Mouse (Mus musculus) urinary bladder, postnatal 4 days (tissue): ENCODE measurements around the gene Hbb-bh1.
"Not testable (repeated sequence)": the region's sequence is repeated elsewhere in the genome, so short reads cannot be mapped to it uniquely, and the experiment has no call there.

Experiments used
- DNase-seq, 2 experiments: peaks; one replicate each; pipeline ENCODE4 v3.0.0; 2021 to 2022; ENCODE audit warnings: low spot score in 2 of 2

The Hbb-bh1 gene

GRCm38 (mm10) chr7:103812174-103812573 lies 30.8 kb downstream of the Hbb-bh1 start:
- no peak for DNase-seq

DNA sequence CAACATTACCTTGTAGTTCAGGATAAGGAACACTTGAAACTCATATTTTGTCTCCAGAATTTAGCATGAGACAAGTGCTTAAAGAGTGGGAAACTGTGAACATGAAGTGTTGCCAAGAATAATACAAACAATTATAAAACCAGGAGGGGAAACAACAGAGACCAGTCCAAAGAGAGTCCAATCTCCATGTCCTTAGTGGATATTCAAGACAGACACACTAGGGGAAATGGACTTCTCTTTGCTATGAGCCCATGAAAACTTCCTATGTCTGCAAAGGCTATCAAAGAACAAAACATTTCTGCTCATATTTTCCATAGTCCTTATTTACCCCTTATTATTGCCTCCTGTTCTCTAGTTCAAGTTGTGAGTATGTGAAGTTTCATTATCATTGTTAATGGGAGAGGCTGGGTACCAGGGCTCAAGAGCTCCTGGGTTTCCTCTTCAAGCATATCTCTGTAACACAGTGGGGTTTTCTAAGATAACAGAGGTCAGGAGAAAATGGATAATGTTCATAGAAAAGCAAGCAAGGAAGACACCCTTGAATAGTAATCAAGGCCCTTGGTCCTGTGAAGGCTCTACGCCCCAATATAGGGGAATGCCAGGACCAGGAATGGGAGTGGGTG lies 31.6 kb downstream of the Hbb-bh1 start:
- DNase-seq: no peak

- no peak for DNase-seq
These were observed 32.2 kb downstream of the Hbb-bh1 start for GRCm38 (mm10) chr7:103810746-103811145.

GRCm38 (mm10) chr7:103810296-103810695 lies 32.7 kb downstream of the Hbb-bh1 start:
- DNase-seq: no peak

- no peak for DNase-seq
These were observed 33.2 kb downstream of the Hbb-bh1 start for GRCm38 (mm10) chr7:103809801-103810155.

GRCm38 (mm10) chr7:103808971-103809800 lies 33.8 kb downstream of the Hbb-bh1 start:
- DNase-seq: no peak

- DNase-seq: not testable (repeated sequence)
These were observed 34.8 kb downstream of the Hbb-bh1 start for GRCm38 (mm10) chr7:103808120-103808519.

- DNase-seq: no peak
These were observed 36.1 kb downstream of the Hbb-bh1 start for GRCm38 (mm10) chr7:103806856-103807255.

DNA sequence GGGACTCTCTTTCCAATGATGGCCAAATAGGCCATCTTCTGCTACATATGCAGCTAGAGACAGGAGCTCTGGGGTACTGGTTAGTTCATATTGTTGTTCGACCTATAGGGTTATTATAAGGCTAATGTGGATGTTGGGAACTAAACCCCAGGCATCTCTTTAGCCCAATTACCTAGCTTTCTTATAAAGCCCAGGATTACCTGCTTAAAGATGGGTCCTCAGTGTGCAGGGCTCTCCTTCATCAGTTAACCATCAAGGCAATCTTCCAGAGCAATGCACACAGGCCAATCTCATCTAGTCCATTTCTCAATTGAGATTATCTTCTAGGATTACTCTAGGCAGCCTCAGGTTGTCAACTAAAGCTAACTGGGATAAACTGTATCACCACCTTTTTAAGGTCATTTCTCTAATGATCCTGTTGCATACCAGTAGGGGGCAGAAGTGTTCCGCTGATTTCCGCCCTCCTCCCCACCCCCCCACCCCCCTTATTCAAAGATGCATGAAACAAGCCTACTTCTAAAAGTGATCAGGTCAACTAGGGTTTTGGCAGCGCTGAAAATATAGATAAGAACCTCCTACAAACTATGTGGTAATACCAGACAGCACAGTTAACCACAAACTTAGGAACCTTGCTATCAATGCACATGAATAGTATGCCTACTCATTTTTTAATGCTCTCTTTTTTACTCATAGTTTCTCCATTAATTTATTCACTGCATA lies 50.1 kb downstream of the Hbb-bh1 start:
- DNase-seq: no peak

DNA sequence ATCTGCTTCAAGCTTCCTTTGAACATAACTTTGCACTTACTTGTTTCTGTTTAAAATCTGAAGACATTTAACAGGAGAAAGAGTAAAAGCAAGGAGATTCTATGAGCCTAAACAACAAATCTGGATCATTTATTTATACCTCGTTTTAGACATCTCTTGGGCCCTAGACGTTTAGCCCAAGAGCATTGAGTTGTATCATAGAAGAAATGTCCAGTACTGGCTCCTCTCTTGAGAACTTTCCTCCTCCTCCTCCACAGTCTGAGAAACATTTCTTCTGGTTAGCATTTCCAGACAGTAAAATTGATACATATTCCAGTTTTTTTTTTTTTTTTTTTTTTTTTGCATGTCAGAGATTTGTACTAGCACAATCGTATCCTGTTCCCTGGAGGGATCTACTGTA lies 51.2 kb downstream of the Hbb-bh1 start, which contains the start of gene Olfr67:
Olfr67 (minus strand) TSS at position 101 of the 400 bp plus-strand sequence.
- DNase-seq: no peak
